Mouse (Mus musculus) spleen, postnatal 36 days (tissue): ENCODE measurements at regions not wholly inside any gene's neighbourhood (a gene's known extent, or its start where the extent isn't known, plus 50 kb on each side); places are given as distances from the start of the nearest gene placed in this dataset.

Experiments used
- DNase-seq, 2 experiments: peaks; one replicate each; pipeline ENCODE4 v3.0.0; 2022; ENCODE audit warnings: low spot score in 2 of 2, mixed read lengths in 1 of 2

DNA sequence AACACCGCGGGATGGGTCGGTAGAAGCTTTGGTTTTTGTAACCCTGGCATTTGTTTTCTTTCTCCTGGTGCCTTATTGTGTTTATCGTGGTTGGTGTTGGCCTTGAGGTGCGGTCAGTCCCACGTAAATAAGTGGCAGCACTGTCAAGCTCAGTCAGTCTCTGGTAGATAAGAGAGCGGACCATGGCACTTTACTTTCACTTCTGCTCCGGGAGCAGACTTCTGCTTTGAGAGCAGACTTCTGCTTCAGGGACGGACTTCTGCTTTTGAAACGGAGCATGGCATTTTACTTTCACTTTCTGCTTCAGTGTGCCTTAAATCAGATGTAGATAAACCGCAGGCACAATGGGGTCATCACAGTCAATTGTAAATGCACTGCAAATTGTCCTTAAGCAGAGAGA, 54.3 kb upstream of the Ccdc66 start:
- DNase-seq: peak; percentile 64 to 65

DNA sequence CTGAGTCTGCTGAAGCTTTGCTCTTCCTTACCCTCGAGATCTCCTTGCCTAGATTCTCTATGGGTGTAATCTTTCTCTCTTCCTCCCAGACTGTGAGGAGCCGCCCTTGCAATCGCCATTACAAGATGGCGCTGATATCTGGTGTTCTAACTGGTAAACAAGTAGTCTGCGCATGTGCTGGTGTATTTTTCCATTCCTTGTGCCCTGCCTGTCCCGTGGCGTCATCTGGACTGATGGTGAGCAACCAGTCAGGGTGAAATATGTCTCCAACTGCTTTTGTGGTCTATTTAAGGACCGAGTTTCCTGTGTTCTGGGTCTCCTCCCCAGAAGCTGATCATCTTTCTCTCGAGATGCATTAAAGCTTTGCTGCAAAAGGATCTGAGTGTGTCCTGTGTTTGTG, 53.7 kb upstream of the Ccdc66 start:
- DNase-seq: peak in 1 of 2 experiments; percentile 2

DNA sequence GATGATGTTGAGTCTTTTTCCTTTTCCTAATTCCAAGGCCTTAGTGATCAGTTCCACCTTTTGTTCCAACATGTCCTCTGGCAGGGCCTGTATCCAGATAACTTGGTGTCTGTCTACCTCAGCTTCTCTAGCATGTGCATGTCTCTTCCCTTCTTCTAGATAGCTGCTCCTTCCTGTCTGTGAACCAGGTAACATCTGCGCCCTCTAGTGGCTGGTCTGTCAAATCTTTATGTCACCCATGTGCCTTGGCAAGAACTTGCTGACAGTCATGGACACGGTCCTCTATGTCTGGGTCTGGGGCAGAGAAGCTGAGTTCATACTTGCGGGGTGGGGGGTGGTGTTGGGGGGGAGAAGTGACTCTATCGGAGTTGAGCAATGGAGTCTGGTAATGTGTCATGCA, 52.2 kb upstream of the Ccdc66 start:
- DNase-seq: peak; percentile 50 to 51

DNA sequence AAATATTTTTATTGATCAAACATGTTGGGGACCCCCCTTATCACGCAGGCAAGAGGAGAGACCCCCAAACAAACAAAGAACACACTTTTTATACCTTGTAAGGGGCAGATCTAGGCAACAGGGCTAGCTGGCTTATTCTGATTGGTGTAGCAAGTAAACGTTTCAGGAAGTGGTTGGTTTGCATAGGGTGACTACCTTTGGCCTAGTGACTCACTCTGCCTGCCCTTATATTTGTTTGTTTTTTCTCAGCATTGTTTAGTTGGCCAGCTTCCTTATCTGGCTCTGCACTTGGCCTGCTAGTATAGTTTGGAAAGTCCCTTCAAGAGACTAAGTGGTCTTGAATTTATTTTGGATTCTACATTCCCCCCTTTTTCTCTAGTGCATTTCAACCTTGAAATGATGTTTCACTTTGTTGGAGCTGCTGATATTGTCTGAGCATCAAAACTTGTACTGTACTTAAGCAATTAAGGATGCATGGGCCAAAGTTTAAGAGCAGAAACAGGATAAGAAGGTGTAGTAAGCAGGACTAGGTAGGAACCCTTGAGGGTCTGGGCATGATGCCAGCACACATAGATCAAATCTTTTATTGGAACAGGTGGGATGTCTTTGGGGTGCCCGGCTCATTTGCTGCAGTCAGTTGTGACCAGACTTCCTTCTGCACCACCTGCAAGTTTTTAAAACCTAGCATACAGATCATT, 50.7 kb upstream of the Ccdc66 start:
- DNase-seq: no peak
